Mouse (Mus musculus): Measurements from ENCODE around the gene Nme4. TPM values are rescaled to one million over a fixed set of nuclear protein-coding genes. Genes with fewer than 3 reads are reported as not detected.

The Nme4 gene
- 1 to 10 TPM; 4.5 to 6.5 TPM for total RNA-seq (2021)
- long read RNA-seq, experiment 1, transcript Nme4-201 (5 exons, 1,006 nt) = major isoform, 5 of 7 reads
- long read RNA-seq, experiment 1, partial matches to known transcripts = 0 of 7 reads
- long read RNA-seq, experiment 1, other reads (novel, unspliced or antisense) = 2 of 7 reads
- long read RNA-seq, experiment 2, partial matches to known transcripts = 0 of 2 reads
- long read RNA-seq, experiment 2, other reads (novel, unspliced or antisense) = 1 of 2 reads

GRCm38 (mm10) chr17:26095121-26095740, at the start of gene Nme4:
Nme4 (minus strand) TSS chr17:26095602.
- peak; percentile 73 for DNase-seq

GRCm38 (mm10) chr17:26143386-26143785, 48.0 kb upstream of the Nme4 start:
- DNase-seq = no peak

- DNase-seq = no peak
Observed at GRCm38 (mm10) chr17:26142796-26143195, 47.4 kb upstream of the Nme4 start.

- DNase-seq = peak; percentile 73
Observed at GRCm38 (mm10) chr17:26138901-26139381, 43.5 kb upstream of the Nme4 start.

GRCm38 (mm10) chr17:26138239-26138836, 42.9 kb upstream of the Nme4 start, which contains the start of gene Axin1:
Axin1 (plus strand) TSS chr17:26138688.
- DNase-seq = peak; percentile 97

GRCm38 (mm10) chr17:26137751-26138130, 42.3 kb upstream of the Nme4 start:
- no peak for DNase-seq

GRCm38 (mm10) chr17:26137106-26137750, 41.8 kb upstream of the Nme4 start:
- DNase-seq = no peak

GRCm38 (mm10) chr17:26131856-26132853, 36.8 kb upstream of the Nme4 start:
- no peak for DNase-seq

GRCm38 (mm10) chr17:26131062-26131732, 35.8 kb upstream of the Nme4 start:
- no peak for DNase-seq

GRCm38 (mm10) chr17:26125226-26125625, 29.8 kb upstream of the Nme4 start:
- no peak for DNase-seq

- DNase-seq = no peak
Observed at GRCm38 (mm10) chr17:26124560-26124959, 29.2 kb upstream of the Nme4 start.

GRCm38 (mm10) chr17:26123267-26123684, 27.9 kb upstream of the Nme4 start, which contains the start of gene Mrpl28:
Mrpl28 (plus strand) TSS chr17:26123500.
- DNase-seq = peak; percentile 95

- DNase-seq = no peak
Observed at GRCm38 (mm10) chr17:26122431-26123140, 27.2 kb upstream of the Nme4 start.

- DNase-seq = peak; percentile 69
Observed at GRCm38 (mm10) chr17:26119766-26120710, 24.6 kb upstream of the Nme4 start.

GRCm38 (mm10) chr17:26116503-26117258, 21.3 kb upstream of the Nme4 start:
- no peak for DNase-seq

- no peak for DNase-seq
Observed at GRCm38 (mm10) chr17:26115956-26116487, 20.6 kb upstream of the Nme4 start.

- no peak for DNase-seq
Observed at GRCm38 (mm10) chr17:26115205-26115898, 19.9 kb upstream of the Nme4 start.

Measured in adrenal gland, postnatal 10 days (tissue).